Mouse (Mus musculus) retina, postnatal 1 day (tissue): ENCODE measurements at regions not wholly inside any gene's neighbourhood (a gene's known extent, or its start where the extent isn't known, plus 50 kb on each side); places are given as distances from the start of the nearest gene placed in this dataset.
"Not testable (repeated sequence)": the region's sequence is repeated elsewhere in the genome, so short reads cannot be mapped to it uniquely, and the experiment has no call there.

Source experiments
- DNase-seq: peaks from one replicate; pipeline ENCODE4 v3.0.0-alpha.2; 2012

- DNase-seq: peak; percentile 68
Observed at GRCm38 (mm10) chr14:84610476-84610875, 167.1 kb downstream of the Pcdh17 start.

GRCm38 (mm10) chr14:84612551-84612950 is 169.2 kb downstream of the Pcdh17 start:
- peak; percentile 49 for DNase-seq

GRCm38 (mm10) chr14:84645026-84645425 is 201.7 kb downstream of the Pcdh17 start:
- DNase-seq: peak; percentile 28

GRCm38 (mm10) chr14:84645972-84646577 is 202.7 kb downstream of the Pcdh17 start:
- DNase-seq: peak; percentile 7

- peak; percentile 11 for DNase-seq
Observed at GRCm38 (mm10) chr14:84659206-84659775, 215.9 kb downstream of the Pcdh17 start.

GRCm38 (mm10) chr14:84667685-84668084 is 224.3 kb downstream of the Pcdh17 start:
- not testable (repeated sequence) for DNase-seq

GRCm38 (mm10) chr14:84671678-84672472 is 228.5 kb downstream of the Pcdh17 start:
- DNase-seq: no peak

- DNase-seq: no peak
Observed at GRCm38 (mm10) chr14:84686848-84687247, 243.5 kb downstream of the Pcdh17 start.

- DNase-seq: no peak
Observed at GRCm38 (mm10) chr14:84690810-84691209, 247.4 kb downstream of the Pcdh17 start.
